Mouse (Mus musculus) adrenal gland, postnatal 14 days (tissue): ENCODE data around the gene Mxra7. TPM values are rescaled to one million over a fixed set of nuclear protein-coding genes. Genes with fewer than 3 reads are reported as not detected.

Source experiments
- DNase-seq: peaks from one replicate; pipeline ENCODE4 v3.0.0; 2021; ENCODE audit warnings: mixed read lengths
- total RNA-seq: library from RNA; stranded (reverse); gene quantifications from 2 replicates; pipeline ENCODE4 v1.2.3, GENCODE M21; 2021

Mxra7 gene
- total RNA-seq, 1 experiment from 2014 or later, result 32.8 TPM

GRCm38 (mm10) chr11:116818722-116819121, 9.1 kb downstream of the Mxra7 start:
- DNase-seq, result no peak

GRCm38 (mm10) chr11:116817567-116817966, 10.3 kb downstream of the Mxra7 start:
- no peak for DNase-seq

- DNase-seq, result peak; percentile 61
These were observed 11.1 kb downstream of the Mxra7 start for GRCm38 (mm10) chr11:116816769-116817168.

GRCm38 (mm10) chr11:116814884-116815415, 12.9 kb downstream of the Mxra7 start:
- no peak for DNase-seq

GRCm38 (mm10) chr11:116814076-116814883, 13.6 kb downstream of the Mxra7 start:
- DNase-seq, result peak; percentile 70

- no peak for DNase-seq
These were observed 14.2 kb downstream of the Mxra7 start for GRCm38 (mm10) chr11:116813610-116814009.

GRCm38 (mm10) chr11:116812793-116813529, 14.9 kb downstream of the Mxra7 start:
- no peak for DNase-seq

- DNase-seq, result peak; percentile 85
These were observed 16.6 kb downstream of the Mxra7 start for GRCm38 (mm10) chr11:116810983-116811901.

GRCm38 (mm10) chr11:116810528-116810927, 17.3 kb downstream of the Mxra7 start:
- DNase-seq, result no peak

- no peak for DNase-seq
These were observed 18.3 kb downstream of the Mxra7 start for GRCm38 (mm10) chr11:116809520-116809919.

GRCm38 (mm10) chr11:116808811-116809395, 18.9 kb downstream of the Mxra7 start:
- no peak for DNase-seq

GRCm38 (mm10) chr11:116807938-116808606, 19.8 kb downstream of the Mxra7 start:
- peak; percentile 91 for DNase-seq

- DNase-seq, result no peak
These were observed 20.3 kb downstream of the Mxra7 start for GRCm38 (mm10) chr11:116807526-116807925.

- no peak for DNase-seq
These were observed 20.7 kb downstream of the Mxra7 start for GRCm38 (mm10) chr11:116807116-116807515.

GRCm38 (mm10) chr11:116806136-116807071, 21.4 kb downstream of the Mxra7 start:
- DNase-seq, result no peak

- no peak for DNase-seq
These were observed 25.1 kb downstream of the Mxra7 start for GRCm38 (mm10) chr11:116802709-116803108.

GRCm38 (mm10) chr11:116801106-116801505, 26.7 kb downstream of the Mxra7 start:
- DNase-seq, result peak; percentile 29

- DNase-seq, result no peak
These were observed 28.5 kb downstream of the Mxra7 start for GRCm38 (mm10) chr11:116799364-116799763.

- DNase-seq, result no peak
These were observed 43.6 kb downstream of the Mxra7 start for GRCm38 (mm10) chr11:116784221-116784620.

- DNase-seq, result peak; percentile 26
These were observed 45.1 kb downstream of the Mxra7 start for GRCm38 (mm10) chr11:116782737-116783145.
